Mouse (Mus musculus): ENCODE measurements around the gene Camk2d.
A peak's percentile ranks its signal among the peaks of the same experiment; 100 is the strongest.

Gene Camk2d

GRCm38 (mm10) chr3:126656173-126656572 lies 60.1 kb downstream of the Camk2d start:
- peak; percentile 33 for DNase-seq

- no peak for DNase-seq
These were observed 61.8 kb downstream of the Camk2d start for GRCm38 (mm10) chr3:126657895-126658294.

- DNase-seq: no peak
These were observed 62.7 kb downstream of the Camk2d start for GRCm38 (mm10) chr3:126658791-126659190.

- DNase-seq: no peak
These were observed 63.1 kb downstream of the Camk2d start for GRCm38 (mm10) chr3:126659235-126659634.

GRCm38 (mm10) chr3:126659832-126660564 lies 63.9 kb downstream of the Camk2d start:
- DNase-seq: no peak

GRCm38 (mm10) chr3:126660575-126660974 lies 64.5 kb downstream of the Camk2d start:
- no peak for DNase-seq

GRCm38 (mm10) chr3:126660986-126661385 lies 64.9 kb downstream of the Camk2d start:
- DNase-seq: no peak

GRCm38 (mm10) chr3:126661920-126662319 lies 65.8 kb downstream of the Camk2d start:
- DNase-seq: no peak

GRCm38 (mm10) chr3:126663436-126663835 lies 67.3 kb downstream of the Camk2d start:
- DNase-seq: no peak

- DNase-seq: no peak
These were observed 69.8 kb downstream of the Camk2d start for GRCm38 (mm10) chr3:126665866-126666265.

GRCm38 (mm10) chr3:126667019-126667418 lies 70.9 kb downstream of the Camk2d start:
- DNase-seq: no peak

GRCm38 (mm10) chr3:126667451-126667850 lies 71.3 kb downstream of the Camk2d start:
- DNase-seq: peak; percentile 48

- no peak for DNase-seq
These were observed 72.0 kb downstream of the Camk2d start for GRCm38 (mm10) chr3:126668123-126668522.

GRCm38 (mm10) chr3:126668692-126669091 lies 72.6 kb downstream of the Camk2d start:
- no peak for DNase-seq

- no peak for DNase-seq
These were observed 74.3 kb downstream of the Camk2d start for GRCm38 (mm10) chr3:126670413-126670812.

- DNase-seq: no peak
These were observed 75.2 kb downstream of the Camk2d start for GRCm38 (mm10) chr3:126671292-126671691.

GRCm38 (mm10) chr3:126681051-126681450 lies 84.9 kb downstream of the Camk2d start:
- no peak for DNase-seq

- DNase-seq: no peak
These were observed 85.9 kb downstream of the Camk2d start for GRCm38 (mm10) chr3:126681996-126682395.

GRCm38 (mm10) chr3:126685363-126685762 lies 89.3 kb downstream of the Camk2d start:
- no peak for DNase-seq

- DNase-seq: no peak
These were observed 91.0 kb downstream of the Camk2d start for GRCm38 (mm10) chr3:126687150-126687549.

GRCm38 (mm10) chr3:126688516-126688915 lies 92.4 kb downstream of the Camk2d start:
- DNase-seq: no peak

GRCm38 (mm10) chr3:126690627-126691505 lies 94.8 kb downstream of the Camk2d start:
- no peak for DNase-seq

GRCm38 (mm10) chr3:126691565-126691964 lies 95.5 kb downstream of the Camk2d start:
- DNase-seq: no peak

GRCm38 (mm10) chr3:126692797-126693196 lies 96.7 kb downstream of the Camk2d start:
- DNase-seq: no peak
